Mouse (Mus musculus) heart, adult 2 months (tissue): ENCODE results near the gene Cdiptos. TPM values are rescaled to one million over a fixed set of nuclear protein-coding genes. Genes with fewer than 3 reads are reported as not detected.

ENCODE experiments used
- DNase-seq, 2 experiments: peaks; one replicate each; pipeline ENCODE4 v3.0.0; 2021
- H3K27ac ChIP-seq: fragments of 200-600 bp; 2 replicates; pipeline ENCODE4 v1.8.1; 2022
- H3K27me3 ChIP-seq: fragments of 200-500 bp; 2 replicates; pipeline ENCODE4 v1.6.1; 2012; ENCODE audit warnings: mild to moderate bottlenecking, low read length, inconsistent platforms, mixed read lengths; ENCODE audit not compliant: control insufficient read depth, insufficient read depth
- H3K36me3 ChIP-seq: fragments of 200-500 bp; 2 replicates; pipeline ENCODE4 v1.6.1; 2012; ENCODE audit warnings: low read length, inconsistent platforms; ENCODE audit not compliant: control insufficient read depth, insufficient read depth
- H3K4me1 ChIP-seq: fragments of 200-500 bp; 2 replicates; pipeline ENCODE4 v1.6.1; 2011; ENCODE audit warnings: low read length; ENCODE audit not compliant: control insufficient read depth, insufficient read depth
- H3K4me3 ChIP-seq: fragments of 200-600 bp; 2 replicates; pipeline ENCODE4 v1.8.1; 2022
- H3K79me2 ChIP-seq: fragments of 200-500 bp; replicated peaks from 2 replicates; pipeline ENCODE4 v1.6.1; 2012; ENCODE audit warnings: mild to moderate bottlenecking, inconsistent platforms, low read length, moderate library complexity, mixed read lengths; ENCODE audit not compliant: control insufficient read depth, insufficient read depth
- H3K9ac ChIP-seq: fragments of 200-500 bp; 2 replicates; pipeline ENCODE4 v1.6.1; 2012; ENCODE audit warnings: low read depth, mild to moderate bottlenecking, control low read depth, inconsistent platforms, low read length, mixed read lengths
- CTCF ChIP-seq: fragments of 200-600 bp; IDR thresholded peaks from 2 replicates; pipeline ENCODE4 v1.8.1; 2022; ENCODE audit warnings: antibody characterized with exemption, mild to moderate bottlenecking, moderate library complexity
- EP300 ChIP-seq: fragments of 200-500 bp; IDR thresholded peaks from 2 replicates; pipeline ENCODE4 v1.6.1; 2011; ENCODE audit warnings: low read depth, low read length, control low read depth; ENCODE audit not compliant: insufficient read depth
- POLR2A ChIP-seq: fragments of 200-500 bp; IDR thresholded peaks from 2 replicates; pipeline ENCODE4 v1.6.1; 2011; ENCODE audit warnings: mild to moderate bottlenecking, low read depth, low read length, control low read depth; ENCODE audit not compliant: insufficient read depth
- WGBS: fragments of 180-500 bp; shearing (Covaris S2); methylation state at CpG from one replicate; pipeline ENCODE4 v1.1.7; 2018; 5-methylcytosine and 5-hydroxymethylcytosine counted together
- intact Hi-C: fragments of 180-260 bp; cut with DNase I; formaldehyde crosslinking; loops from one replicate; pipeline ENCODE4 v1.15.1; 2025
- polyA plus RNA-seq: library from polyadenylated mRNA; depleted of rRNA; stranded (reverse); fragments of >200 nt; gene quantifications from 2 replicates; pipeline ENCODE4 v1.2.3, GENCODE M21; 2012
- total RNA-seq, 2 experiments: library from RNA; stranded (reverse); gene quantifications; 2 replicates each; pipeline ENCODE4 v1.2.3; 2021

Gene Cdiptos
- total and polyA plus RNA-seq, 3 experiments = 0.39 to 2.5 TPM; not detected in 1

DNA sequence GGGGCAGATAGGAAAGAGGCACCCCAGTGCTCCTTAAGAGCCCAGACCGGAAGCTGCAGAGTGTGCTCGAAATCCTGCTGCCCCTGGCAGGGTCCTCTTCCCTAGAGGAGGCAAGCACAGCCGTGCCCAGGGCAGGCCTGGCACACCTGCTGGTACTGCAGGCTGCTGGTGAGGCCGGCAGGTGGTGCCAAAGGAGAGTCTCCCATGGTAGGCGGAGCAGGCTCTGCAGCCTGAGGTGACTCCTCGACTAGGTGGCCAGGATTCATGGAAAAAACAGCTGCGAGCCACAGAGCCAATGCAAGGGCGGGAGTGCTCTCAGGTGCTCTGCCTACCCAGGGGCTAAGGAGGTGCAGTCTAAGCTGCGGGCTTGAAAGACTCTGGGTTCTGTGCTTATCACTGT is 10.4 kb upstream of the Cdiptos start:
- TF ChIP-seq CTCF (peak; percentile 73), EP300 (0 out of 2 replicates have a peak, but pooled peaks have one; percentile 6), POLR2A (no peak)
- no peaks in the 10 kb centered on the region for H3K36me3 ChIP-seq
- H3K4me3 ChIP-seq = no peak overlapping the region
- no peaks in the 10 kb centered on the region for H3K79me2 ChIP-seq
- no peak overlapping the region for H3K9ac ChIP-seq
- peak; percentile 45 to 48 for DNase-seq
- no peaks in the 10 kb centered on the region for H3K27me3 ChIP-seq
- no peaks in the 10 kb centered on the region for H3K4me1 ChIP-seq
- H3K27ac ChIP-seq = no peak overlapping the region
- WGBS = 45% methylated on average over 9 of the region's 9 CpGs
- intact Hi-C loops = loop anchor here (2.0 kb wide), 1 partner anchor 118 kb away; no protein-coding TSS in a partner anchor

DNA sequence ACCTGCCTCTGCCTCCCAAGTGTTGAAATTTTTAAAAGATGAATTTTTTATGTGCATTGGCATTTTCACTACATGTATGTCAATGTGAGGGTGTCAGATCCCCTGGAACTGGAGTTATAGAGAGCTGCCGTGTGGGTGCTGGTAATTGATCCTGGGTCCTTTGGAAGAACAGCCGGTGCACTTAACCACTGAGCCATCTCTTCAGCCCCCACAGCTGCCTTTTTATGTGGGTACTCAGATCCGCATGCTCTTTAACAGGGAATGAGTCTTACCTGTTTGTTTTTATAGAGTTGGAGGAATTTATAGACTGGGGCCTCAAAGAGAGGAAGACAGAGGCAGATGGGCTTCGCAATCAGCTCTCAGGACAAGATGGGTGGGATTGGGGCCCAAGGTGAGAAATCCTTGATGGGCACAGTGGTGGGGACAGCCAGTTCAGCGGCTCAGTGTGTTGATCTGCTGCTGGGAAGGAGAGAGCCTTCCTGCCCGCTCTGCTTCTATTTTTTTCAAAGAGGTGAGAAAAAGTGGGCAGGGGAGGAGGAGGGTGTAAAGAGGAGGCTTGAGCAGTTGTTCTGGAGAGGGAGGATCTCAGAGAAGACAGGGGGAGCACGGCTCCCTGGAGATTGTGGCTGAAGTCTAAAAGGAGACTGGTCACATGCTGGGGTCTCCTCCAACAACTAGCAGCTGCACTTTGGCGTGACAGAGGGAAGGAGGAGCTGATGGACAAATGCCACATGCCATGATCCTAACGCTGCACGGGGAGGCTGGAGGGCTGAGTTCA is 9.0 kb upstream of the Cdiptos start:
- no peak overlapping the region for H3K9ac ChIP-seq
- TF ChIP-seq POLR2A = no peak
- no peak for TF ChIP-seq CTCF
- TF ChIP-seq EP300 = no peak
- intact Hi-C loops = no loop called here
- no peaks in the 10 kb centered on the region for H3K4me1 ChIP-seq
- no peak overlapping the region for H3K4me3 ChIP-seq
- WGBS = 59% methylated on average over 10 of the region's 10 CpGs
- no peak for DNase-seq
- no peaks in the 10 kb centered on the region for H3K27me3 ChIP-seq
- H3K36me3 ChIP-seq = no peaks in the 10 kb centered on the region
- H3K27ac ChIP-seq = no peak overlapping the region
- no peaks in the 10 kb centered on the region for H3K79me2 ChIP-seq

DNA sequence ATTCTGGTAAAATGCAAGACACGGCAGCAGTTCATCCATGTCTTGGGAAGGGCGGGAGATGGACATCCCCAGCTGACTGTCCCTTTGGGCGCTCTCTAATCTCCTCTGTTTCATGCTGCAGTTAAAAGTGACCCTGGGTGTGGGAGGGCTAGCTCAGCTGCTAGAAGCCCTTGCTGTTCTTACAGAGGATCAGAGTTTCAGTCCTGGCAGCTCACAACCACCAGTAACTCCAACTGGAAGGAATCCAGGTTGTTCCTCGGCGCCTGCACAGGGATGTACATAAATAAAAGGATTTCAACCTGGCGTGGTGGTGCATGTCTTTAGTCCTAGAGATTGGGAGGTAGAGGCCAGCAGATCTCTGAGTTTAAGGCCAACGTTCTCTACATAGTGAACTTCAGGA is 7.2 kb upstream of the Cdiptos start:
- Histone ChIP-seq H3K4me3 (no peak overlapping the region), H3K9ac (no peak overlapping the region), H3K36me3 (peaks cover 3% of the 10 kb centered on the region; the same call in 1 of the 2 replicates), H3K27ac (no peak overlapping the region), H3K4me1 (no peaks in the 10 kb centered on the region; the same call in 1 of the 2 replicates), H3K79me2 (no peaks in the 10 kb centered on the region), H3K27me3 (no peaks in the 10 kb centered on the region)
- no peak for DNase-seq
- TF ChIP-seq POLR2A = no peak
- no peak for TF ChIP-seq EP300
- no peak for TF ChIP-seq CTCF
- intact Hi-C loops = no loop called here
- WGBS = 65% methylated on average over 7 of the region's 7 CpGs

DNA sequence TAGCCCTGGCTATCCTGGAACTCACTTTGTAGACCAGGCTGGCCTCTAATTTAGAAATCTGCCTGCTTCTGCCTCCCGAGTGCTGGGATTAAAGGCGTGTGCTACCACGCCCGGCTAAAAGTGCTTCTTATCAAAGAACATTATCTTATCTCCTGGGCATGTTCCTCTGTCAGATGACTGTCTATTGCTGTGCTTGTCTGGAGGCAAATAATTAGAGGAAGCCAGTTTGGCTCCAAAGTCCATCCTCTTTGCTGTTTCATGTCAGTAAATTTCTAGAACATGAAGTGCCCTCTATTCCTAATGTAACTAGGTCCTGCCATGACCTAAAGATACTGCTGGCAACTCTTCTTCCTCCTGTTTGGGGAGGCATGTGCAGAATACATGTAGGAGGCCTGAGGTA is 6.2 kb upstream of the Cdiptos start:
- TF ChIP-seq EP300 (no peak), CTCF (no peak), POLR2A (no peak)
- Histone ChIP-seq H3K4me3 (no peak overlapping the region), H3K27me3 (no peaks in the 10 kb centered on the region), H3K79me2 (no peaks in the 10 kb centered on the region), H3K9ac (no peak overlapping the region), H3K27ac (no peak overlapping the region), H3K4me1 (peaks cover 2% of the 10 kb centered on the region), H3K36me3 (peaks cover 3% of the 10 kb centered on the region; the same call in 1 of the 2 replicates)
- intact Hi-C loops = no loop called here
- no peak for DNase-seq
- WGBS = 67% methylated on average over 4 of the region's 4 CpGs

DNA sequence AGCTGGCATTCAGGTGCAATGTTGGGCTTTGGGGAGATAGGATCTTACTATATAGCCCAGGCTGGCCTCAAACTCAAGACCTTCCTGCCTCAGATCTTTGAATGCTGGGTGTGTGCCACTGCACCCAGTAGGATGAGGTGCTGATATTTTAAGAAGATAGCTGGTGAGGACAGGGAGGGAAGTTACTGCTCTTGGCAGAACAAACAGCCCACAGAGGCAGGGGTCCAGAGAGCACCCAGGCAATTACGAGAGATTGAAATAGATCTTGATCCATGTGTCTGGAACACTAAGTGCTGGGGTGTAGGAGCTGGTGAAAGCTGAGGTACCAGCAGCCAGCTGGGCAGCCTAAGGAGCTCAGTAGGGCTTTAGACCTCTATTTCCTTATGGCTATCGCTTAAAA is 5.7 kb upstream of the Cdiptos start:
- Histone ChIP-seq H3K36me3 (peaks cover 3% of the 10 kb centered on the region; the same call in 1 of the 2 replicates), H3K4me1 (peaks cover 4% of the 10 kb centered on the region), H3K4me3 (no peak overlapping the region), H3K27me3 (no peaks in the 10 kb centered on the region), H3K79me2 (peaks cover under 1% of the 10 kb centered on the region; the same call in 1 of the 2 replicates), H3K9ac (no peak overlapping the region), H3K27ac (no peak overlapping the region)
- DNase-seq = no peak
- whole genome bisulfite sequencing = 74% methylated on average over 2 of the region's 2 CpGs
- intact Hi-C loops = no loop called here
- no peak for TF ChIP-seq EP300
- no peak for TF ChIP-seq POLR2A
- no peak for TF ChIP-seq CTCF

DNA sequence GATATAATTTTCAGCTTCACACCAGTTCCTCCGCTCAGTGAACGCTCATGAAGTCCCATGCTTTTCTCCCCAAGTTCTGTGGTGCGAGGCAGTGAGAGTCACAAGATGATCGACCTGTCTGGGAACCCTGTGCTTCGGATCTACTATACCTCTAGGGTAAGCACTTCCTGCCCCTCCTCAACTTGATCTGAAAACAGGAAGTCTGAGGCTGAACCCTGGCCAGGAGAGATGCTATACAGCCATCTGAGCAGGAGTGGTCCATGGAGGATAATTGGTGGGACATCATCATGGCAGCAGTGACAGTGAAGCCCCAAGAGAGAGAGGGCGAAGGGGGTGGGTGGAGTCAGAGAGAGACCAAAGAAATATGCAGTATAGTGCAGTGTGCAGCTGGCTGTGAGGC is 2.9 kb upstream of the Cdiptos start:
- 62% methylated on average over 6 of the region's 6 CpGs for WGBS
- intact Hi-C loops = no loop called here
- H3K27ac ChIP-seq = no peak overlapping the region
- peaks cover 3% of the 10 kb centered on the region; the same call in 1 of the 2 replicates for H3K79me2 ChIP-seq
- H3K36me3 ChIP-seq = peaks cover 3% of the 10 kb centered on the region; the same call in 1 of the 2 replicates
- no peaks in the 10 kb centered on the region for H3K27me3 ChIP-seq
- no peak overlapping the region for H3K9ac ChIP-seq
- H3K4me1 ChIP-seq = peaks cover 8% of the 10 kb centered on the region
- no peak overlapping the region for H3K4me3 ChIP-seq
- DNase-seq = no peak
- TF ChIP-seq EP300 = no peak
- no peak for TF ChIP-seq POLR2A
- TF ChIP-seq CTCF = no peak
